Mouse (Mus musculus) embryonic facial prominence, embryonic 15.5 days (tissue): ENCODE data around the gene Art3. TPM values are rescaled to one million over a fixed set of nuclear protein-coding genes. Genes with fewer than 3 reads are reported as not detected.

Experiments
- ATAC-seq: fragments of 200-750 bp; cut with Nextera tagmentation; 2 replicates; pipeline ENCODE4 v1.8.0; 2017; ENCODE audit warnings: low read depth, moderate TSS enrichment; ENCODE audit not compliant: insufficient number of reproducible peaks, low FRiP score, low TSS enrichment
- H3K27ac ChIP-seq: fragments of 300-500 bp; sonication (generic); replicated peaks from 2 replicates; pipeline ENCODE4 v1.5.1; 2015; ENCODE audit warnings: mild to moderate bottlenecking, inconsistent platforms
- H3K27me3 ChIP-seq: fragments of 300-500 bp; sonication (generic); 2 replicates; pipeline ENCODE4 v1.6.1; 2015; ENCODE audit warnings: inconsistent platforms
- H3K36me3 ChIP-seq: fragments of 300-500 bp; sonication (generic); 2 replicates; pipeline ENCODE4 v1.6.1; 2015; ENCODE audit warnings: mild to moderate bottlenecking, inconsistent platforms
- H3K4me1 ChIP-seq: fragments of 300-500 bp; sonication (generic); 2 replicates; pipeline ENCODE4 v1.6.1; 2015; ENCODE audit warnings: inconsistent platforms
- H3K4me2 ChIP-seq: fragments of 300-500 bp; sonication (generic); replicated peaks from 2 replicates; pipeline ENCODE4 v1.6.1; 2015; ENCODE audit warnings: mild to moderate bottlenecking, inconsistent platforms
- H3K4me3 ChIP-seq: fragments of 300-500 bp; sonication (generic); replicated peaks from 2 replicates; pipeline ENCODE4 v1.5.1; 2015; ENCODE audit warnings: mild to moderate bottlenecking, inconsistent platforms
- H3K9ac ChIP-seq: fragments of 300-500 bp; sonication (generic); 2 replicates; pipeline ENCODE4 v1.6.1; 2015; ENCODE audit warnings: inconsistent platforms
- H3K9me3 ChIP-seq: fragments of 300-500 bp; sonication (generic); replicated peaks from 2 replicates; pipeline ENCODE4 v1.6.1; 2016; ENCODE audit warnings: inconsistent platforms
- WGBS: fragments of 180-500 bp; shearing (Covaris S2); methylation state at CpG from one replicate; pipeline ENCODE4 v1.1.7; 2015; 5-methylcytosine and 5-hydroxymethylcytosine counted together
- polyA plus RNA-seq: library from polyadenylated mRNA; unstranded; fragments of >200 nt; fragmentation: Nextera tagmentation; extraction: Ambion mirVana; gene quantifications from 2 replicates; pipeline ENCODE4 v1.2.1, GENCODE M21; 2015

Gene Art3
- polyA plus RNA-seq, 1 experiment from 2014 or later, result 4.9 TPM

GRCm38 (mm10) chr5:92402816-92403215 is 71.2 kb downstream of the Art3 start:
- no peaks in the 10 kb centered on the region for H3K36me3 ChIP-seq
- H3K4me2 ChIP-seq, result peak overlapping the region; percentile 15; the same call in 1 of the 2 replicates
- H3K9ac ChIP-seq, result no peak overlapping the region
- H3K9me3 ChIP-seq, result no peaks in the 10 kb centered on the region
- no peaks in the 10 kb centered on the region for H3K27me3 ChIP-seq
- H3K4me1 ChIP-seq, result no peaks in the 10 kb centered on the region
- H3K27ac ChIP-seq, result no peak overlapping the region
- WGBS, result 29% methylated on average over 9 of the region's 9 CpGs
- ATAC-seq, result no peak
- H3K4me3 ChIP-seq, result no peak overlapping the region

GRCm38 (mm10) chr5:92403562-92404399 is 72.2 kb downstream of the Art3 start:
- no peak overlapping the region for H3K9ac ChIP-seq
- H3K4me2 ChIP-seq, result no peak overlapping the region
- no peaks in the 10 kb centered on the region for H3K9me3 ChIP-seq
- H3K27ac ChIP-seq, result no peak overlapping the region
- no peaks in the 10 kb centered on the region for H3K27me3 ChIP-seq
- ATAC-seq, result no peak
- no peak overlapping the region for H3K4me3 ChIP-seq
- no peaks in the 10 kb centered on the region for H3K36me3 ChIP-seq
- H3K4me1 ChIP-seq, result no peaks in the 10 kb centered on the region
- WGBS, result 47% methylated on average over 10 of the region's 10 CpGs

- Histone ChIP-seq H3K4me1 (no peaks in the 10 kb centered on the region), H3K36me3 (no peaks in the 10 kb centered on the region), H3K4me3 (no peak overlapping the region), H3K9ac (no peak overlapping the region), H3K27ac (no peak overlapping the region), H3K4me2 (no peak overlapping the region), H3K27me3 (no peaks in the 10 kb centered on the region), H3K9me3 (no peaks in the 10 kb centered on the region)
- no peak for ATAC-seq
- 21% methylated on average over 2 of the region's 2 CpGs for WGBS
Observed at GRCm38 (mm10) chr5:92404400-92404678, 72.7 kb downstream of the Art3 start.

GRCm38 (mm10) chr5:92409361-92410155 is 77.9 kb downstream of the Art3 start:
- WGBS, result 82% methylated on average over 9 of the region's 9 CpGs
- H3K27me3 ChIP-seq, result no peaks in the 10 kb centered on the region
- H3K4me2 ChIP-seq, result no peak overlapping the region
- no peak overlapping the region for H3K4me3 ChIP-seq
- H3K9me3 ChIP-seq, result no peaks in the 10 kb centered on the region
- H3K4me1 ChIP-seq, result no peaks in the 10 kb centered on the region
- no peak overlapping the region for H3K27ac ChIP-seq
- no peak for ATAC-seq
- H3K9ac ChIP-seq, result no peak overlapping the region
- H3K36me3 ChIP-seq, result peaks cover 4% of the 10 kb centered on the region

- Histone ChIP-seq H3K4me1 (no peaks in the 10 kb centered on the region), H3K36me3 (peaks cover 12% of the 10 kb centered on the region), H3K4me2 (no peak overlapping the region), H3K9me3 (no peaks in the 10 kb centered on the region), H3K27ac (no peak overlapping the region), H3K9ac (no peak overlapping the region), H3K27me3 (no peaks in the 10 kb centered on the region), H3K4me3 (no peak overlapping the region)
- ATAC-seq, result no peak
- 84% methylated on average over 5 of the region's 5 CpGs for WGBS
Observed at GRCm38 (mm10) chr5:92410486-92410885, 78.9 kb downstream of the Art3 start.

- H3K4me2 ChIP-seq, result no peak overlapping the region
- 70% methylated on average over 7 of the region's 7 CpGs for WGBS
Observed at GRCm38 (mm10) chr5:92411461-92412140, 80.0 kb downstream of the Art3 start.

GRCm38 (mm10) chr5:92413271-92413981 is 81.8 kb downstream of the Art3 start:
- Histone ChIP-seq H3K27me3 (no peaks in the 10 kb centered on the region), H3K36me3 (peaks cover 31% of the 10 kb centered on the region), H3K9ac (no peak overlapping the region), H3K9me3 (no peaks in the 10 kb centered on the region), H3K4me1 (no peaks in the 10 kb centered on the region), H3K4me3 (no peak overlapping the region), H3K27ac (no peak overlapping the region), H3K4me2 (no peak overlapping the region)
- 83% methylated on average over 11 of the region's 11 CpGs for whole genome bisulfite sequencing
- 0 out of 2 replicates have a peak, but pooled peaks have one; percentile 39 for ATAC-seq

More at GRCm38 (mm10) chr5:92411461-92412140, 80.0 kb downstream of the Art3 start:
- no peak overlapping the region for H3K4me3 ChIP-seq
- H3K4me1 ChIP-seq, result no peaks in the 10 kb centered on the region
- H3K27ac ChIP-seq, result no peak overlapping the region
- peaks cover 17% of the 10 kb centered on the region for H3K36me3 ChIP-seq
- H3K9ac ChIP-seq, result no peak overlapping the region
- no peaks in the 10 kb centered on the region for H3K9me3 ChIP-seq
- H3K27me3 ChIP-seq, result no peaks in the 10 kb centered on the region
- no peak for ATAC-seq

- no peak overlapping the region for H3K4me2 ChIP-seq
- H3K9ac ChIP-seq, result no peak overlapping the region
- H3K4me3 ChIP-seq, result no peak overlapping the region
- no peaks in the 10 kb centered on the region for H3K4me1 ChIP-seq
- WGBS, result 79% methylated on average over 8 of the region's 8 CpGs
- H3K27me3 ChIP-seq, result no peaks in the 10 kb centered on the region
- no peaks in the 10 kb centered on the region for H3K9me3 ChIP-seq
- no peak for ATAC-seq
- no peak overlapping the region for H3K27ac ChIP-seq
- peaks cover 33% of the 10 kb centered on the region for H3K36me3 ChIP-seq
Observed at GRCm38 (mm10) chr5:92413982-92414375, 82.4 kb downstream of the Art3 start.

GRCm38 (mm10) chr5:92424126-92424525 is 92.5 kb downstream of the Art3 start:
- 94% methylated on average over 11 of the region's 11 CpGs for whole genome bisulfite sequencing
- H3K4me3 ChIP-seq, result no peak overlapping the region
- H3K4me1 ChIP-seq, result no peaks in the 10 kb centered on the region
- H3K36me3 ChIP-seq, result peaks cover 82% of the 10 kb centered on the region
- no peaks in the 10 kb centered on the region for H3K27me3 ChIP-seq
- no peak overlapping the region for H3K9ac ChIP-seq
- H3K9me3 ChIP-seq, result no peaks in the 10 kb centered on the region
- H3K4me2 ChIP-seq, result no peak overlapping the region
- ATAC-seq, result no peak
- no peak overlapping the region for H3K27ac ChIP-seq

- Histone ChIP-seq H3K9me3 (no peaks in the 10 kb centered on the region), H3K4me3 (no peak overlapping the region), H3K9ac (no peak overlapping the region), H3K27ac (no peak overlapping the region), H3K36me3 (peaks cover 31% of the 10 kb centered on the region), H3K4me2 (no peak overlapping the region), H3K27me3 (no peaks in the 10 kb centered on the region), H3K4me1 (peaks cover 10% of the 10 kb centered on the region; the same call in 1 of the 2 replicates)
- WGBS, result 84% methylated on average over 5 of the region's 5 CpGs
- ATAC-seq, result no peak
Observed at GRCm38 (mm10) chr5:92430723-92431122, 99.1 kb downstream of the Art3 start.

GRCm38 (mm10) chr5:92431611-92432010 is 100.0 kb downstream of the Art3 start:
- 86% methylated on average over 7 of the region's 7 CpGs for WGBS
- Histone ChIP-seq H3K36me3 (peaks cover 29% of the 10 kb centered on the region), H3K9me3 (no peaks in the 10 kb centered on the region), H3K9ac (no peak overlapping the region), H3K27me3 (no peaks in the 10 kb centered on the region), H3K4me1 (peaks cover 10% of the 10 kb centered on the region; the same call in 1 of the 2 replicates), H3K4me3 (no peak overlapping the region), H3K4me2 (no peak overlapping the region), H3K27ac (no peak overlapping the region)
- ATAC-seq, result no peak
